Mouse (Mus musculus): ENCODE results near the gene Glt28d2. TPM values are rescaled to one million over a fixed set of nuclear protein-coding genes. Genes with fewer than 3 reads are reported as not detected.

Gene Glt28d2
- polyA plus RNA-seq, 1 experiment from 2014 or later: not detected

DNA sequence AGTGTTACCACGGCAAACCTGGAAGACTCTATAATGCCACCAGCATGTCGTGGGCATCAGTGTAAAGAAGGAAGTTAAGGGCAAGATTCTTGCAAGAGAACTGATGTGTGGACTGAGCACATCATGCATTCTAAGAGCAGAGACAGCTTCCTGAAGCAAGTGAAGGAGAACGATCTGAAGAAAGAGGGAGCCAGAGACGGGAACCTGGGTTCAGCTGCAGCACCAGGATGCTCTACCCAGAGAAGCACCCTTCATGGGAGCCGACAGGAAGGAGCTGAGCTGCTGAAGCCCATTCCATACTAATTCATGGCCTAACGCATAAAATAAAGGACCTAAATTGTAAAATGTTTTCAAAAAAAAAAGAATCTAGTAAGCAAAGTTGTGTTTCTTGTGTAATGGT is 27.5 kb upstream of the Glt28d2 start:
- no peak for DNase-seq (ENCODE audit: low spot score)
- WGBS: 91% methylated on average over 6 of the region's 6 CpGs
- Histone ChIP-seq H3K27ac (replicated peaks) (no peak overlapping the region), H3K9me3 (replicated peaks) (no peaks in the 10 kb centered on the region), H3K4me1 (no peaks in the 10 kb centered on the region), H3K4me3 (no peak overlapping the region), H3K27me3 (ENCODE audit: low read depth, poor library complexity, severe bottlenecking) (no peaks in the 10 kb centered on the region), H3K36me3 (no peaks in the 10 kb centered on the region)

DNA sequence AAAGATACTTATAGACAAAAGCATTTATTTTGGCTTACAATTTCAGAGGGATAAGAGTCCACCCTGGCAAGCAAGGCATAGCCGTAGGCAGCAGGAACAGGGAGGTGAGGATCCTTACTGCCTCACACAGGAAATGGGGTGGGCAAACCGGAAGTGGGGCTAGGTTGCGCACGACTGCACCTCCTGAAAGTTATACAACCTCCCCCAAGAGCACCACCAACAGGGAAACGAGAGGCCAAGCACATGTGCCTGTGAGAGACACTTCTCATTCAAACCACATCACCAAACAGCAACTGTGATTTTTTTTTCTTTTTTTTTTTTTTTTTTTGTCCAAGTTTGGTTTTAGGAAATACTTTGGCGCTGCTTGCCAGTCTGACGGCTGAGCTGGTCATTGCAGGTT is 19.8 kb upstream of the Glt28d2 start:
- no peaks in the 10 kb centered on the region for H3K36me3 ChIP-seq
- H3K27me3 ChIP-seq (ENCODE audit: low read depth, poor library complexity, severe bottlenecking): no peaks in the 10 kb centered on the region
- H3K9me3 ChIP-seq (replicated peaks): no peaks in the 10 kb centered on the region
- H3K27ac ChIP-seq (replicated peaks): no peak overlapping the region
- 84% methylated on average over 7 of the region's 7 CpGs for WGBS
- no peaks in the 10 kb centered on the region for H3K4me1 ChIP-seq
- no peak for DNase-seq (ENCODE audit: low spot score)
- no peak overlapping the region for H3K4me3 ChIP-seq

DNA sequence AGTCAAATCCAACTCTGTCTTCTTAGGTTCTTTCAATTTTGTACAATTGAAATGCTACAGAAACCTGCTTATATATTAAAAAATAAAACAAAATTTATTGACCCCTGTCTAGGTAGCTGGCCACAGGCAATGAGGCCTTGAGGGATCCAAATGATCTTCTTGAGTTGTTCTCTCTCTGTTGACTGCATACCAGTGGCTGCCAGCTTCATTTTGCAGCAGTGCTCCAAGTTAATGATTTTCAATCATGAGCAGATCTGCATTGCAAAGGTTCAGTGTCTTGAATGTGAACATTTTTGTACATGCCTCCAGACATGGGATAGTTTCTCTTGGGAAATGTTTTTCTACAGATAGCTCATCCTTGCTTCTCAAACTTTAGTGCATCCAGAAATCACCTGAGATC is 17.1 kb upstream of the Glt28d2 start:
- Histone ChIP-seq H3K27me3 (ENCODE audit: low read depth, poor library complexity, severe bottlenecking) (no peaks in the 10 kb centered on the region), H3K27ac (replicated peaks) (no peak overlapping the region), H3K36me3 (no peaks in the 10 kb centered on the region), H3K9me3 (replicated peaks) (no peaks in the 10 kb centered on the region), H3K4me1 (no peaks in the 10 kb centered on the region), H3K4me3 (no peak overlapping the region)
- DNase-seq (ENCODE audit: low spot score): no peak

DNA sequence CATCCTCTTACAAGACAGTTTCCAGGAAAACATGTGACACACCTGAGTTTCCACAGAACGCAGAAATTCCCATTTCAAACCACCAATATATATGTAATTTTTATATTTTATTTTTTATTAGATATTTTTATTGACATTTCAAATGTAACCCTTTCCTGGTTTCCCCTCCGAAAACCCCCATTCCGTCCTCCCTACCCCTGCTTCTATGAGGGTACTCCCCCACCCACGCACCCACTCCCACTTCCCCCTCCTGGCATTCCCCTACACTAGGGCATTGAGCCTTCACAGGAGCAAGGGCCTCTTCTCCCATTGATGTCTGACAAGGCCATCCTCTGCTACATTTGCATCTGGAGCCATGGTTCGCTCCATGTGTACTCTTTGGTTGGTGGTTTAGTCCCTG is 7.7 kb upstream of the Glt28d2 start:
- WGBS: 92% methylated on average over 5 of the region's 5 CpGs
- Histone ChIP-seq H3K36me3 (no peaks in the 10 kb centered on the region), H3K4me1 (no peaks in the 10 kb centered on the region), H3K9me3 (replicated peaks) (no peaks in the 10 kb centered on the region), H3K27me3 (ENCODE audit: low read depth, poor library complexity, severe bottlenecking) (no peaks in the 10 kb centered on the region), H3K4me3 (no peak overlapping the region), H3K27ac (replicated peaks) (no peak overlapping the region)
- DNase-seq (ENCODE audit: low spot score): no peak

DNA sequence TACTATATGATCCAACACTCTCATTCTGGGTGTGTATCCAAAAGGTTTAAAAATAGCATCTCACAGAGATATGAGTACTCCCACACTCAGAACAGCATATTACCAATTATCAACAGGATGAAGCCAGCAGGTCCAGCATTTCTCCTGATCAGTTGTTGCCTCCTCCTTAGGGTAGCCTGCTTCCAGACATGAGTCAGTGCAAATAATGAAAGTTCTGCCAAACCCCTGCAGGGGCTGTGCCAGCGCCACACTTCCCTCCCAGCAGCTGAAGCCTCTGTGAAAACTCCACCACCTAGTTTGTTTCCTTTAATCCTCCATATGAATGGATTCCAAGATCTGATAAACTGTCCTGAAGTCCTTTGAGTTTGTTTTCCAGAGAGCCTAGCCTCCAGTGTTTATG is 4.3 kb upstream of the Glt28d2 start:
- Histone ChIP-seq H3K4me1 (peaks cover 20% of the 10 kb centered on the region), H3K4me3 (no peak overlapping the region), H3K9me3 (replicated peaks) (no peaks in the 10 kb centered on the region), H3K27ac (replicated peaks) (no peak overlapping the region), H3K27me3 (ENCODE audit: low read depth, poor library complexity, severe bottlenecking) (peaks cover 29% of the 10 kb centered on the region), H3K36me3 (no peaks in the 10 kb centered on the region)
- 68% methylated on average over 1 of the region's 1 CpGs for WGBS
- no peak for DNase-seq (ENCODE audit: low spot score)

DNA sequence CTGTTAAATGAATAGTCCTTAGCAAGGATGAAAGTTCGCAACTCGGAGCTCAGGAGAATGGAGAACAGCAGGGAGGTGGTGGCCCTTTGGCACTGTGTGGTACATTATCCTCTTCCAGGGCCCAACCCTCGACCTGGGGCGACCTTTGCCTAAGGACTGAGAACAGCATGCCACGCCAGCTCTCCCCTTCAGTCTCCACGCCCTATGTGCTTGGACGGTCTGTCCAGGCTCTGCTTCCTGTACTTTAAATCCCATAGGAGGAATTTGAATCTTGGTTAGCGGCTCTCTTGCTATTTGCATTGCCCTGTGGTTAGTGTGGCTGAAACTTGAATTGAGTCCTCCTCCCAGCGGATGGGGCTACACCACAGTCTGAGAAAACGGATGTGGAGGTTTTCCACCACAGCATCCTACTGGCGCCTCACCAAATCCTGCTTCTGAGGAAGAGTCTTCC is 930 bp upstream of the Glt28d2 start:
- H3K27ac ChIP-seq (replicated peaks): no peak overlapping the region
- H3K27me3 ChIP-seq (ENCODE audit: low read depth, poor library complexity, severe bottlenecking): peaks cover 46% of the 10 kb centered on the region
- WGBS: 6% methylated on average over 11 of the region's 11 CpGs
- no peaks in the 10 kb centered on the region for H3K9me3 ChIP-seq (replicated peaks)
- peak overlapping the region; percentile 67 for H3K4me3 ChIP-seq
- H3K4me1 ChIP-seq: peaks cover 22% of the 10 kb centered on the region
- H3K36me3 ChIP-seq: no peaks in the 10 kb centered on the region
- peak; percentile 33 for DNase-seq (ENCODE audit: low spot score)

DNA sequence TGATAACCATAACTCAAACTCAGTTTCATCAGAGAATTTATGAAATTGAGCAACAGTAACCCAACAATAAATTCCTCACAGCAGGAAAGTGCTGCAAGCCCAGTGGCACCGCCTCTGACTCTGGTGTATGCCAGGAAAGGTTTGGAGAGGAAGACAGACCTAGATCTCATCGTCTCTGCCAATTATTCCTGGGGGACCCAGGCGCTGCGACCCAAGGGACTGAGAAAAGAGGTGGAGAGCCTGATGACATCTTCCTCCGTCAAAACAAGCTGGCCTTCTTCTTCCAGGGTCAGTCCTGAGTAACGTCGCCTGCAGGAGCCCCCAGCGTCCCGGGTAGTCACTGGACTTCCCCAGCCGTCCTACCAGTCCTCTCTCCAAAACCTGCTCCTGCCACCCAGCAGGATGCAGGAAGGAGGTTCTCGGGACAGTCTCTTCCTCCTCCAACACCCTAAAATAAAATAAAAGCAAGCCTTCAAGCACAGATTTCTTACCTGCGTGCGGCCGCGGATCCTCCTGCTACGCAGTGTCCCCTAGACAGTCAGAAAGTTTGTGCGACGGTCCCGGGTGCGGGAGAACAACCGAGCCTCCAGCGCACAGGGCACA is 579 bp downstream of the Glt28d2 start:
- H3K4me3 ChIP-seq: peak overlapping the region; percentile 67
- no peaks in the 10 kb centered on the region for H3K9me3 ChIP-seq (replicated peaks)
- H3K27ac ChIP-seq (replicated peaks): peak overlapping the region; percentile 58; the same call in 1 of the 2 replicates
- H3K4me1 ChIP-seq: peaks cover 22% of the 10 kb centered on the region
- 3% methylated on average over 22 of the region's 22 CpGs for WGBS
- peaks cover 46% of the 10 kb centered on the region for H3K27me3 ChIP-seq (ENCODE audit: low read depth, poor library complexity, severe bottlenecking)
- no peaks in the 10 kb centered on the region for H3K36me3 ChIP-seq
- DNase-seq (ENCODE audit: low spot score): no peak

DNA sequence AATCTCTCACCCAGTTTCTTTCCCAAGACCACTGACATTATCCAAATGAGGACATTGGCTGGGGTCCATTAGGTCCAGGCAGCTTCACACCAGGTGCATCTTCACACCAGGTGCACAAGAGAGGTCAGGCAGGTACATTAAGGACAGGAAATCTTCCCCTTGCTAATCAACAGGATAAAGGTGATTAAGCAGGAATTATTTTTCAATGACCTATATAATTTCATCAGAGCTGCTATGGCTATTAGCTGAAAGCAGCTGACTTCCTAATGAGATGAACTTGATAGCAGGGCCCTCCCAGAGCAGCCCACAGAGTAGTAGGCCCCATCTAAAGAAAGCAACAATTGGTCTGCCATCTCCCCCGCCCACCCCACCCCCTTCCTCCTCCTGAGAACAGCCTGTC is 1.4 kb downstream of the Glt28d2 start:
- no peaks in the 10 kb centered on the region for H3K9me3 ChIP-seq (replicated peaks)
- WGBS: 50% methylated on average over 1 of the region's 1 CpGs
- peaks cover 46% of the 10 kb centered on the region for H3K27me3 ChIP-seq (ENCODE audit: low read depth, poor library complexity, severe bottlenecking)
- no peak overlapping the region for H3K27ac ChIP-seq (replicated peaks)
- DNase-seq (ENCODE audit: low spot score): no peak
- peaks cover 22% of the 10 kb centered on the region for H3K4me1 ChIP-seq
- H3K36me3 ChIP-seq: no peaks in the 10 kb centered on the region
- H3K4me3 ChIP-seq: no peak overlapping the region

DNA sequence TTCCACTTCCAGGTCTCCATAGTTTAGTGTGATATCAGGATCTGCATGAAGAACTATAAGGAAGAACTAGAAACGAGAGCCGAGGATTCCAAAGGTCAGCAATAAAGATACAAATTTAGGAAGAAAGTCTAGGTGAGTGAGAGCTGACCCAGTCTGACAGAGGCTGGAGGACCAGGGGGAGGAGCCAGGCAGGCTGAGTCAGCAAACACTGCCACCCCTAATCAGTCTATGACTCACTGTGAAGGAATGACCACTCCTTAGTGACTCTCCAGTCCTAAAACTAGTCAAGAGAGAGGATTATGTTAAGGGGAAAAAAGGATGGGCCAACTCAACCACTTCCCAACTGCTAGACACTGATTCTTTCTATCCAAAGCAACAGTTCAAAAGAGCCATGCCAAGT is 6.6 kb downstream of the Glt28d2 start:
- Histone ChIP-seq H3K27me3 (ENCODE audit: low read depth, poor library complexity, severe bottlenecking) (peaks cover 8% of the 10 kb centered on the region), H3K9me3 (replicated peaks) (no peaks in the 10 kb centered on the region), H3K27ac (replicated peaks) (no peak overlapping the region), H3K36me3 (no peaks in the 10 kb centered on the region), H3K4me1 (no peaks in the 10 kb centered on the region), H3K4me3 (no peak overlapping the region)
- 97% methylated on average over 2 of the region's 2 CpGs for WGBS
- no peak for DNase-seq (ENCODE audit: low spot score)

DNA sequence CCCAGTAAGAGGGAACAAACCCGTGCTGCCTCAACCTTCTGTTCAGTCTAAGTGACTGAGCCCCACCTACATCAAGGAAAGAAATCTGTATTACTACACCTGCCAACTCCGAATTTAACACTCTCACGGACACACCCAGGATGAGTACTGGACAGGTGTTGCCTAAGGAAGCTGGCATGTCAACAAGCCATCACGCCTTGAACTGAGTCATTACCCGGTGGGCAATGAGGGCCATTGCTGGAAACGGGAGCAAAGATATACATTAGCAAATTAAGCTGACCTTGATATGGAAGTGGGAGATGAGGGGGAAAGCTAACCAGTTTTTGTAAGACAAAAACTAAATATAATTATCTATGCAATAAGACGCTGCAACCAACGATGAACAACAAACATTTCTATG is 7.2 kb downstream of the Glt28d2 start:
- no peak overlapping the region for H3K27ac ChIP-seq (replicated peaks)
- H3K36me3 ChIP-seq: no peaks in the 10 kb centered on the region
- WGBS: 93% methylated on average over 8 of the region's 8 CpGs
- peaks cover 2% of the 10 kb centered on the region for H3K27me3 ChIP-seq (ENCODE audit: low read depth, poor library complexity, severe bottlenecking)
- H3K9me3 ChIP-seq (replicated peaks): no peaks in the 10 kb centered on the region
- H3K4me3 ChIP-seq: no peak overlapping the region
- H3K4me1 ChIP-seq: no peaks in the 10 kb centered on the region
- no peak for DNase-seq (ENCODE audit: low spot score)

DNA sequence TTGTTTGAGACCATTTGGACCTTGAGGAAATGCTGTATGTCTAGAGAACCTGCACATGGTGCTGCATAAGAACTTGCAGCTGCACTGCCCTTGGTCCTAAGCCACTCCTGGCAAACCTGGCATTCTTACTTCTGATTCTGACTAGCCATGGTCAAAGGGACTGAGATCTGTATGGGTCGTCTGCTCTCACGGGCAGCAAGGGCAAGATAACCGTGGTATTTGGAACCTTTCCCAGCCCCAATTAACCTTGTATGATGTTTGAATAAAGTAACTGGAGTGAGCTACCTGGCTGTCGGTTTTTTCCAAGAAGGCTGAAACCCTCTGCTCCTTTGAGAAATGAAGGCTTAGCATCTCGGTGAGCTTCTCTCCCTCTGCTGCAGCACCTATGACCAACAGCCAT is 8.4 kb downstream of the Glt28d2 start:
- 89% methylated on average over 5 of the region's 5 CpGs for WGBS
- no peaks in the 10 kb centered on the region for H3K36me3 ChIP-seq

DNA sequence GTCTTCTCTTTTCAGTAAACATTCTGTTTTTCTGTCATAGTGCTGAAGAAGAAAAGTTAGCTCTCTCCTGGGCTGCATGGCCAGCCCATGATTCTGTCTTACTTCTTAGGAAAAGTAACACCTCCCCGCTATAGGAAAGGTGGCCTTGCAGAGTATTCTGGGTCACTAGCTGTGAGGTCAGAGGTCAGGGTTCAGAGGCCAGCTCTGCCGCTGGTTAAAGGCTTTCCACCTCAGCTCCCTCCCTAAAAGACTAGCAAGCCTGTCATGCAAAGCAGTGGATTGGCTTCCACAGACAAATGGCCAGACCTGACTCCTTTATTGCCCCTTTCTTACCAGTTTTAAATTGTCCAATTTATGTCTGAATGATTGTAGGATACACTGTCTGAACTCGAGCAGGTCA is 23.3 kb downstream of the Glt28d2 start:
- 14% methylated on average over 3 of the region's 3 CpGs for WGBS
- Histone ChIP-seq H3K27me3 (ENCODE audit: low read depth, poor library complexity, severe bottlenecking) (no peaks in the 10 kb centered on the region), H3K27ac (replicated peaks) (no peak overlapping the region), H3K36me3 (no peaks in the 10 kb centered on the region), H3K4me3 (no peak overlapping the region), H3K4me1 (peaks cover 6% of the 10 kb centered on the region), H3K9me3 (replicated peaks) (peaks cover 6% of the 10 kb centered on the region; the same call in 1 of the 2 replicates)
- no peak for DNase-seq (ENCODE audit: low spot score)

More for the DNA sequence above, 8.4 kb downstream of the Glt28d2 start:
- H3K9me3 ChIP-seq (replicated peaks): no peaks in the 10 kb centered on the region
- no peaks in the 10 kb centered on the region for H3K27me3 ChIP-seq (ENCODE audit: low read depth, poor library complexity, severe bottlenecking)
- H3K27ac ChIP-seq (replicated peaks): no peak overlapping the region
- no peaks in the 10 kb centered on the region for H3K4me1 ChIP-seq
- no peak overlapping the region for H3K4me3 ChIP-seq
- no peak for DNase-seq (ENCODE audit: low spot score)

DNA sequence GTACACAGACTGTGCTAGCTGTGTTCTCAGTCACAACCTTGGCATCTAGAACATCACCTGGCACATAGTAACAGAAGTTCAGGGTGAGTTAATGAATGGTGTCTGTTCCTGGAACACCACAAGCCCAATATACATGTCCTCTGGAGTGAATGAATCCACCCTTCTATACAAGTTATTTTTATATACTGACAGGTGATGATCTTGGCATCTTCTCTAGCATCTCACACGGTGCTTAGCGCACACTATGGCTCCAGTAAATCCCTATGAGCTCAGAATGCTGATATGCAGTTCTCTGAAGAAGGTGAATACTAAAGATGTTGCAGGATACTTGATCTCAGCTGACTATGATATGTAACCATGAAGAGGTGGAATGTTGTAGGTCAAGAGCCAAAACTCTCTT is 24.4 kb downstream of the Glt28d2 start:
- 89% methylated on average over 2 of the region's 2 CpGs for WGBS
- H3K9me3 ChIP-seq (replicated peaks): no peaks in the 10 kb centered on the region
- peaks cover 13% of the 10 kb centered on the region for H3K4me1 ChIP-seq
- DNase-seq (ENCODE audit: low spot score): no peak
- no peak overlapping the region for H3K27ac ChIP-seq (replicated peaks)
- no peaks in the 10 kb centered on the region for H3K27me3 ChIP-seq (ENCODE audit: low read depth, poor library complexity, severe bottlenecking)
- no peaks in the 10 kb centered on the region for H3K36me3 ChIP-seq
- H3K4me3 ChIP-seq: no peak overlapping the region

DNA sequence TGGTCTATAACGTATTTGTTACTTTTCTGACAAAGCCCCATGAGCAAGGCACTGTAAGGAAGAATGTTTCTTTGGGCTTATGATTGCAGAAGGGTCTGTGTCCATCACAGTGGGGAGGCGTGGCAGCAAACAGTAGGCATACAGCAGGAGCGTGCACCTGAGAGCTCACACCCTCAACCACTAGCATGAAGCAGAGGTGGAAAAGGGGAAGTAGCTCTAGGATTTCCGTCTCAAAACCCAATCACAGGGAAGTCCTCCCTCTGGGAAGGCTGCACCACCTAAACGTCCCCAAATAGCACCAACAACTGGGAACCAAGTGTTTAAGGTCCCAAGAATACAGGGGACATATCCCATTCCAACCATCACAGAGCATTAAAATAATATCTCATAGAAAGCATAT is 26.3 kb downstream of the Glt28d2 start:
- WGBS: 83% methylated on average over 5 of the region's 5 CpGs

More for the DNA sequence above, 26.3 kb downstream of the Glt28d2 start:
- Histone ChIP-seq H3K27ac (replicated peaks) (no peak overlapping the region), H3K4me3 (no peak overlapping the region), H3K4me1 (peaks cover 19% of the 10 kb centered on the region), H3K27me3 (ENCODE audit: low read depth, poor library complexity, severe bottlenecking) (no peaks in the 10 kb centered on the region), H3K36me3 (no peaks in the 10 kb centered on the region), H3K9me3 (replicated peaks) (no peaks in the 10 kb centered on the region)
- DNase-seq (ENCODE audit: low spot score): no peak

Data from midbrain, embryonic 10.5 days (tissue).